ENCODE assay signal across 8 mouse cellular contexts in genomic region chr6:30737548-30738463, GRCm38 (mm10). TPM values are rescaled to one million over a fixed set of nuclear protein-coding genes. Genes with fewer than 3 reads are reported as not detected.
DNase-seq lines count a peak whose midpoint lies in the region; ATAC-seq and TF ChIP-seq lines count a peak whose summit lies in the region.

No protein-coding gene starts in this region.

- WGBS in forebrain, postnatal 0 days: 66% methylated on average over 64 of the region's 66 CpGs
- WGBS in liver, postnatal 0 days (ENCODE audit: insufficient replicate concordance): 51% methylated on average over 66 of the region's 66 CpGs
- WGBS in neural tube, embryonic 15.5 days: 48% methylated on average over 65 of the region's 66 CpGs

- TF ChIP-seq EP300 in liver, postnatal 0 days (IDR thresholded peaks at IDR 0.05; ENCODE audit: low read depth): no peak

- H3K9ac ChIP-seq in forebrain, postnatal 0 days: peak overlapping the region; percentile 71
- H3K9ac ChIP-seq in liver, postnatal 0 days (replicated peaks): peak overlapping the region; percentile 44; the same call in 1 of the 2 replicates
- peak overlapping the region; percentile 67 for H3K9ac ChIP-seq in neural tube, embryonic 15.5 days (replicated peaks)

- peak; percentile 84 for DNase-seq in Muller cell, postnatal 12 days (ENCODE audit: inconsistent ontology term)
- DNase-seq in cerebellum, adult 11-12 months: peak; percentile 79
- DNase-seq in forebrain, postnatal 0 days: peak; percentile 88
- DNase-seq in heart, postnatal 25 days (ENCODE audit: low spot score): peak; percentile 61
- DNase-seq in layer of hippocampus, adult 2 months (ENCODE audit: low spot score in 2 of 2): peak; percentile 69 to 70
- DNase-seq in liver, postnatal 0 days: peak; percentile 33
- peak; percentile 21 for DNase-seq in urinary bladder, postnatal 25 days (ENCODE audit: low spot score)

- H3K4me1 ChIP-seq in forebrain, postnatal 0 days (ENCODE audit: insufficient read depth): peaks cover 5% of the 10 kb centered on the region; the same call in 1 of the 2 replicates
- 0 out of 2 replicates have a peak, but pooled peaks cover 3% of the 10 kb centered on the region for H3K4me1 ChIP-seq in liver, postnatal 0 days (ENCODE audit: insufficient read depth)
- H3K4me1 ChIP-seq in neural tube, embryonic 15.5 days: peaks cover 19% of the 10 kb centered on the region

- H3K4me2 ChIP-seq in forebrain, postnatal 0 days (ENCODE audit: low read depth): peak overlapping the region; percentile 62
- peak overlapping the region; percentile 59 for H3K4me2 ChIP-seq in liver, postnatal 0 days (ENCODE audit: low read depth, low read length)
- H3K4me2 ChIP-seq in neural tube, embryonic 15.5 days: peak overlapping the region; percentile 64

- peak overlapping the region; percentile 86 for H3K27ac ChIP-seq in forebrain, postnatal 0 days (ENCODE audit: low read depth, low read length)
- peak overlapping the region; percentile 82 for H3K27ac ChIP-seq in layer of hippocampus, adult 2 months
- no peak overlapping the region for H3K27ac ChIP-seq in liver, postnatal 0 days (ENCODE audit: low read depth)
- H3K27ac ChIP-seq in neural tube, embryonic 15.5 days (replicated peaks): peak overlapping the region; percentile 88

- ATAC-seq in forebrain, postnatal 0 days: peak; percentile 83
- no peak for ATAC-seq in liver, postnatal 0 days
- peak; percentile 88 for ATAC-seq in neural tube, embryonic 15.5 days (ENCODE audit: low FRiP score)

- no peaks in the 10 kb centered on the region for H3K27me3 ChIP-seq in forebrain, postnatal 0 days (ENCODE audit: insufficient read depth, low read length)
- peaks cover 51% of the 10 kb centered on the region for H3K27me3 ChIP-seq in liver, postnatal 0 days (ENCODE audit: insufficient read depth, low read length)
- H3K27me3 ChIP-seq in neural tube, embryonic 15.5 days (replicated peaks): no peaks in the 10 kb centered on the region

- H3K4me3 ChIP-seq in forebrain, postnatal 0 days (ENCODE audit: low read depth, low read length): peak overlapping the region; percentile 55
- H3K4me3 ChIP-seq in layer of hippocampus, adult 2 months: peak overlapping the region; percentile 61
- peak overlapping the region; percentile 41 for H3K4me3 ChIP-seq in liver, postnatal 0 days (ENCODE audit: low read depth, low read length)
- H3K4me3 ChIP-seq in neural tube, embryonic 15.5 days (replicated peaks): peak overlapping the region; percentile 48

- no peak; the same call in 1 of the 2 replicates for TF ChIP-seq CTCF in forebrain, postnatal 0 days (IDR thresholded peaks at IDR 0.05; ENCODE audit: low read depth)
- peak; percentile 52 for TF ChIP-seq CTCF in layer of hippocampus, adult 2 months (conservative IDR thresholded peaks at IDR 0.05)
- 0 out of 2 replicates have a peak, but pooled peaks have one; percentile 2 for TF ChIP-seq CTCF in liver, postnatal 0 days (IDR thresholded peaks at IDR 0.05; ENCODE audit: low read depth)

- intact Hi-C loops in heart, postnatal 25 days (cut with DNase I): no loop called here

- 0 out of 2 replicates have a peak, but pooled peaks cover 30% of the 10 kb centered on the region for H3K9me3 ChIP-seq in forebrain, postnatal 0 days (ENCODE audit: low read length)
- H3K9me3 ChIP-seq in liver, postnatal 0 days (ENCODE audit: low read length): peaks cover 10% of the 10 kb centered on the region
- peaks cover 24% of the 10 kb centered on the region for H3K9me3 ChIP-seq in neural tube, embryonic 15.5 days (replicated peaks)

- H3K36me3 ChIP-seq in forebrain, postnatal 0 days (ENCODE audit: insufficient read depth): peaks cover 7% of the 10 kb centered on the region; the same call in 1 of the 2 replicates
- H3K36me3 ChIP-seq in liver, postnatal 0 days (replicated peaks; ENCODE audit: insufficient read depth, low read length): no peaks in the 10 kb centered on the region
- peaks cover 10% of the 10 kb centered on the region; the same call in 1 of the 2 replicates for H3K36me3 ChIP-seq in neural tube, embryonic 15.5 days

RNA-seq across cellular contexts. Expression of gene Mest, which starts 14.5 kb away (rescaled TPM):
- 127 and 212 TPM in 2 replicates for total RNA-seq in forebrain, postnatal 0 days (2014; rRNA removed)
- polyA plus RNA-seq in forebrain, postnatal 0 days (2015; fragmentation: Nextera tagmentation; extraction: Ambion mirVana): 90.4 and 146 TPM in 2 replicates
- total RNA-seq in heart, postnatal 25 days (2021): 10 to 100 TPM; 12.3 to 15.2 TPM
- total RNA-seq in layer of hippocampus, adult 2 months (2021): 10 to 100 TPM; 45.2 to 47.5 TPM
- polyA plus RNA-seq in liver, postnatal 0 days (2015; fragmentation: Nextera tagmentation; extraction: Ambion mirVana): 117 and 119 TPM in 2 replicates
- polyA plus RNA-seq in neural tube, embryonic 15.5 days (2015; fragmentation: Nextera tagmentation; extraction: Ambion mirVana): 378 and 417 TPM in 2 replicates

RNA-seq across cellular contexts. Expression of gene Cep41, which starts 44.3 kb away (rescaled TPM):
- total RNA-seq in forebrain, postnatal 0 days (2014; rRNA removed): 10.2 and 14.1 TPM in 2 replicates
- 8.8 and 10.6 TPM in 2 replicates for polyA plus RNA-seq in forebrain, postnatal 0 days (2015; fragmentation: Nextera tagmentation; extraction: Ambion mirVana)
- total RNA-seq in heart, postnatal 25 days (2021): 1 to 10 TPM; 1.9 to 3.1 TPM
- 1 to 10 TPM; 7.3 to 7.7 TPM for total RNA-seq in layer of hippocampus, adult 2 months (2021)
- 2.8 TPM in 2 replicates for polyA plus RNA-seq in liver, postnatal 0 days (2015; fragmentation: Nextera tagmentation; extraction: Ambion mirVana)
- 10.7 and 11.6 TPM in 2 replicates for polyA plus RNA-seq in neural tube, embryonic 15.5 days (2015; fragmentation: Nextera tagmentation; extraction: Ambion mirVana)

Comparison
In these comparisons a context has a peak if more than half of its experiments do, and no peak if none do; other contexts are left out.
1. DNase-seq: peak in every context shown above with its lines; median percentile 88 in forebrain, postnatal 0 days; 84 in Muller cell, postnatal 12 days; 79 in cerebellum, adult 11-12 months; 70 in layer of hippocampus, adult 2 months; 61 in heart, postnatal 25 days; 33 in liver, postnatal 0 days; 21 in urinary bladder, postnatal 25 days.